Mouse (Mus musculus) cerebellum, postnatal 36 days (tissue): ENCODE measurements around the gene Efnb1.
"Not testable (repeated sequence)": the region's sequence is repeated elsewhere in the genome, so short reads cannot be mapped to it uniquely, and the experiment has no call there.

Experiments
- DNase-seq, 2 experiments: peaks; one replicate each; pipeline ENCODE4 v3.0.0; 2021 to 2022; ENCODE audit warnings: mixed read lengths in 2 of 2

Efnb1 gene

GRCm38 (mm10) chrX:99135523-99136258 lies at the start of gene Efnb1:
TSS of gene Efnb1 (plus strand) at chrX:99136130.
- peak; percentile 78 for DNase-seq

DNA sequence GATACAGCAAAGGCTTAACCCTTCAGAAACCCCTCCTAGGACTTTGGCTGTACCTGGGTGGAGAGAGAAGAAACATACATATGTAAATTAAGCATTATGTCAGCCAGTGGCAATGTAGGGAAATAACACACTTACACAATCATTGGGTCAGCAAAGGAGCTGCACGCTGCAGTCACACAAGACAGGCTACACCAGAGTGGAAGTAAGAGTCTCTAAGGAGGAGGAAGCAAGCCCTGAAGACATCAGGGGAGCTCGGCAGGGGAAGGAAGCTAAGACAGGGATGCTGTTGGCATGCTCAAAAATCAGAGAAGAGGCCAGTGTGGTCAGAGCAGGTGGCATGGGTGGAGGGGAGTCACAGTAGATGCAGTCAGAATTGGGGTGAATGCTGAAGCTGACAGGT lies 43.2 kb upstream of the Efnb1 start:
- DNase-seq, result no peak

DNA sequence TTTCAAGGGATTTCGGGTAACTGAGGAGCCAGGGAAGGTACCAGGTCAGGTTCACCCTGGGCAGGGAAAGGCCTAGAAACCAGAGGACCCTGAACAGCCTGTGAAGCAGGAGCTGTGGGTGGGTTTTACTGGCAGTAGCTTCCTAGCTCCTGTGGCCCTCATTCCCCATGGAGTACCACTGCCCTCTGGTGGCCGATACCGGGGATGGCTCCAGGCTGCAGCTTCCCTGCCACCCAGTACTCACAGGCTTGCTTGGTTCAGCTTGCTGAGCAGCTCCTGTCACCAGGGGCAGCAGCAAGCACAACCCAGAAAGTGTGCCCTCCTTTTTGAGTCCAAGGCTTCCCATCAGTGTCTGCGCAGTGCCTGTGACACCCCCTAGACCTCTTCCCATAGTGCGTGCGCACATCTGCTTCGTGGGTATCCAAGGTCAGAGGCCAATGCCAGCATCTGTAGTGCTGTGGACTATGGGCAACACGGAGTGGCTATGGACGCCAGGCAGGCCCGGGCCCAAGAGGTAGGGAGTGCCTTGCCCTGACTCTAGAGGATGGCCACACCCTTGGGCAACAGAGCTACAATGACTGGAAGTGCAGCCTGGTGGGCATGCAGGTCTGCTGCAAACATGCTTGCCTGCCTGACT lies 24.7 kb upstream of the Efnb1 start:
- not testable (repeated sequence) for DNase-seq

- DNase-seq, result no peak
These were observed 16.4 kb upstream of the Efnb1 start for GRCm38 (mm10) chrX:99119510-99119909.

- peak; percentile 48 to 77 for DNase-seq
These were observed 5.9 kb upstream of the Efnb1 start for GRCm38 (mm10) chrX:99130059-99130458.

- no peak for DNase-seq
These were observed 3.4 kb upstream of the Efnb1 start for GRCm38 (mm10) chrX:99132573-99132972.

DNA sequence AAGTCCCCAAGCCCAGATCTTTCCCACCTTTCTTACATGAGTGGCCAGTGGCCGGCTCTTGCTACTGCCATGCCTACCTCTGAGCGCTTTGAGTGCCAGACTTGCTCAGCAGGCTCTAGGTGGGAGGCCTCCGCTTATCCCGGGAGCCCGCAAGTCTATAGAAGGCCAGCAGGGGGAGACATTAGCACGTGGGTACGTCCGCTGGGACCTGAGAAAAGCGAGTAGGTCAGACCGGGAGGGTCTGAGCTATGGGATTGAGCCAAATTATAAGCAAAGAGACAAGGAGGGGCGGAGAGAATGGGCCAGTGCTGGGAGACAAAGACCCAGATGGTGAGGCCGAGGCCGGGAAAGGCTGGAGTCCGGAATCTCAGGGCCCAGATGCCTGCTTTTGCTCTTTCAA lies 1.0 kb upstream of the Efnb1 start:
- peak; percentile 79 to 81 for DNase-seq

DNA sequence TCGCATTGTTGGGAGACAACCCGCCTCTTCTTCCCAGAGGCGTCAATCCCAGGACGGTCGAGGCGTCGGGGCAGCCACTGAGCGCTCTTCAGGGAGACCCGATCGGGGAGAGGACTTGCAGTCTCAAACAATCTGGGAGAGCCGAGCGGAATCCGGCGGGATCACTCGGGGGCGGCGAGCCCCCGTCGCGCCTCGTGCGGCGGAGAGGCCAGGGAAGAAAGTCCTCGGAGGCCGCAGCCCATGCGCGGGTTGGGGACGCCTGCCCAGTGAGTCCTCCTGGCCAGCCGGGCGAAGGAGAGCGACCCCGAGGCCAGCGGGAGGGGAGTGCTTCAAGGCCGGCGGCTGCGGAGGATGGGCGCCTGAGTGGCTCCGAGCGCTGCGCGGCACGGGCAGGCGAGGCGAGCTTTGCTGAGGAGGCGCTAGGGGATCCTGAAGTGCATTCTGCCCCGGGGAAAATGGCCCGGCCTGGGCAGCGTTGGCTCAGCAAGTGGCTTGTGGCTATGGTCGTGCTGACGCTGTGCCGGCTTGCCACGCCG lies 569 bp downstream of the Efnb1 start:
- DNase-seq, result peak; percentile 17 to 24

- no peak for DNase-seq
These were observed 1.4 kb downstream of the Efnb1 start for GRCm38 (mm10) chrX:99137143-99137870.

- no peak for DNase-seq
These were observed 2.2 kb downstream of the Efnb1 start for GRCm38 (mm10) chrX:99137928-99138740.

DNA sequence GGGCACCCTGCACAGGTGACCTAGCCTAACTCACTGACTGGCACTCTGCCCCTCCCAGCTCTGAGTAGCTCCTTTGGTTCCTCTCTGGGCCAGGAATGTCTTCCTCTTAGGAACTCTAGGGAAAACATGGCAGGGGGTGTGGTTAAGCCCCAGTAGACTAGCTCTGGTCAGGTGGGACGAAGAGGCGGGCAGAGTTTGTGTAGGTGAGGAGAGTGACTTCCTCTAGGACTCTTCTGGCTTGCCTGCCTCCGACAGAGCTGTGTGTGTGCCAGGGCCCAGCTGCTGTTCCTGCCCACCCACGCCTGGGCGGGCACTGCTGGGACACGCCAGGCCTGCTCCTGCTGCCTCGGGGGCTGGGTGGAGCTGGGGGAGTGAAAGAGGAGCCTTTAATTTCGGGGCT lies 5.1 kb downstream of the Efnb1 start:
- no peak for DNase-seq

GRCm38 (mm10) chrX:99141900-99142299 lies 6.0 kb downstream of the Efnb1 start:
- no peak for DNase-seq

GRCm38 (mm10) chrX:99145561-99145960 lies 9.6 kb downstream of the Efnb1 start:
- DNase-seq, result no peak

GRCm38 (mm10) chrX:99148061-99148905 lies 12.4 kb downstream of the Efnb1 start:
- no peak for DNase-seq

DNA sequence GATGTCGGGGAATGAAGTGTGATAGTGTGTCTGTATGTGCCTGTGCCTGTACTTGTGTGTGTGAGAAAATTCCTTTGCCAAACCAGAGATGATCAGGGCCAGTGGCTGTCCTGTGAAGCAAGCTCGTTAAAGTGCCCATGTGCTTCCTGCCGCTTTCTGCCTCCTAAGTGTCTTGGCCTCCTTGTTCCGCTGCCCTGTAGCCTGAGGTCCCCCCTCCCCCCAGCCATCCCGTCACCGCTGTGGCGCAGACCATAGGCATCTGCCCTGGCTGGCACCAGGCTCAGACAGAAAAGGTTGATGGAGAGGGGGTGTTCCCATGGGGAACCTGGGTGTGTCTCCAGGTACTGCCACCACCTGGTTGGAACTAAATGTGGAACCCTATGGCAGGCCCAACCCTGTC lies 13.1 kb downstream of the Efnb1 start:
- DNase-seq, result no peak

- DNase-seq, result no peak
These were observed 14.0 kb downstream of the Efnb1 start for GRCm38 (mm10) chrX:99149900-99150299.

GRCm38 (mm10) chrX:99150712-99151111 lies 14.8 kb downstream of the Efnb1 start:
- DNase-seq, result no peak

- no peak for DNase-seq
These were observed 15.5 kb downstream of the Efnb1 start for GRCm38 (mm10) chrX:99151434-99151833.

- no peak for DNase-seq
These were observed 16.2 kb downstream of the Efnb1 start for GRCm38 (mm10) chrX:99152141-99152540.

DNA sequence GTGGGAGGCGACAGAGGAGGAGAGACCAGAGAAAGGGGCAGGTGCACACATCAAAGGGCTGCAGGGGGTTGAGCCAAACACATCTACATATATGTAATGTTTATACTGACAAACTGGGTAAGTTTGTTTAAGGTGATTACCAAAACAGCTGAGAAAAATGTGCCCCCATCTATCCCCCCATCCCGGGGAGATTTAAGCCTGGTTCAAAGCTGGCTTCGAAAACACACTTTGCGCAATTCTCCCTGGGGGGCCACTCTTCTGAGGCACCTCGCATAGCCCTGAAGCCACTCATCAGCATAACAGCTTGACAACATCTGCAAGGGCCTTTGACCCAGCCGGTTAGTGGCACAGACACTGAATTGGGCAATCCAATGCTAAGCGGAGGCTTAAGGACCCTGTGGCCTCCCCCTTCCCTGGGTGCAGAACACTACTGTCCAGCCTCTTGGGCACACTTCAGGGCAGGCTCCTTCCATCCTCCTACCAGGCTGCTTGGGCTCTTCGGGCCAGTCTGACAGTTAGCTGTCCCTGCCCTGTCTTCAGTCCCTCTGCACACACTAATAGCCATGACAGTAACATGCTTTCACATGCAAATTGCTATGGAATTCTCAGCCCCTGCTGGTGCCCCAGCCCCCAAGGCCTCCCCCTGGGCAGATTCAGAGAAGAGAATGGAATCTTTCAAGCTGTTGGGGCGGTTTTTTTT lies 16.8 kb downstream of the Efnb1 start:
- DNase-seq, result no peak

DNA sequence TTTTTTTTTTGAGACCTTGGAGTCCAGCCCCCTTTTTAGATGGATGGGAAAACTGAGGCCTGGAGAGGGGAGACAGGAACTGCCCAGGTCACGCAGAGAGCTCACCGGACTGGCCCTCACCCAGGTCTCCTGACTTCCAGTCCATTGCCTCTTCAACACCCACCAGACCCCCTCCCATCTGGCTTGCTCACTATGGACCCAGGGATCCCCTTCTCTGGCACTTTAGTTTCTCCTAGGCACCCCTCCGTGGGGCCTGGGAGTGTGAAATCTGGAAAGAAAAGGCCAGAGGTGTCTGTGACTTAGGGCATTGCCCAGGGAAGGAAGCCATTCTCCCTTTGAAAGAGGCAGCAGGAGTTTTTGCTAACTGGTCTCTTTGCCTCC lies 17.3 kb downstream of the Efnb1 start:
- DNase-seq, result no peak
